Mouse (Mus musculus) small intestine, adult 2 months (tissue): ENCODE results near the gene Fate1. TPM values are rescaled to one million over a fixed set of nuclear protein-coding genes. Genes with fewer than 3 reads are reported as not detected.

Experiments used
- H3K27ac ChIP-seq: fragments of 200-500 bp; 2 replicates; pipeline ENCODE4 v1.5.1; 2012; ENCODE audit warnings: low read depth, low read length, control low read depth, inconsistent platforms; ENCODE audit not compliant: insufficient read depth
- H3K27me3 ChIP-seq: fragments of 200-500 bp; 2 replicates; pipeline ENCODE4 v1.6.1; 2012; ENCODE audit warnings: mild to moderate bottlenecking, moderate library complexity, low read length, inconsistent platforms; ENCODE audit not compliant: control insufficient read depth, insufficient read depth
- H3K36me3 ChIP-seq: fragments of 200-500 bp; 2 replicates; pipeline ENCODE4 v1.6.1; 2012; ENCODE audit warnings: mild to moderate bottlenecking, low read length, control low read depth, inconsistent platforms; ENCODE audit not compliant: control insufficient read depth, insufficient read depth
- H3K4me1 ChIP-seq: fragments of 200-500 bp; 2 replicates; pipeline ENCODE4 v1.6.1; 2012; ENCODE audit warnings: low read length, inconsistent platforms, mixed read lengths; ENCODE audit not compliant: control insufficient read depth, insufficient read depth, insufficient read length
- H3K4me3 ChIP-seq: fragments of 200-500 bp; 2 replicates; pipeline ENCODE4 v1.5.1; 2012; ENCODE audit warnings: low read depth, mild to moderate bottlenecking, control low read depth, inconsistent platforms, low read length, moderate library complexity
- CTCF ChIP-seq: fragments of 200-500 bp; IDR thresholded peaks from 2 replicates; pipeline ENCODE4 v1.5.1; 2012; ENCODE audit warnings: low read depth, mild to moderate bottlenecking, control low read depth, inconsistent platforms, low read length, moderate library complexity, mixed read lengths; ENCODE audit not compliant: insufficient replicate concordance, insufficient read length; ENCODE audit errors: extremely low read depth
- POLR2A ChIP-seq: fragments of 200-500 bp; IDR thresholded peaks from 2 replicates; pipeline ENCODE4 v1.6.1; 2012; ENCODE audit warnings: low read depth, mild to moderate bottlenecking, control low read depth, inconsistent platforms, low read length, moderate library complexity
- WGBS: fragments of 180-500 bp; shearing (Covaris S2); methylation state at CpG from one replicate; pipeline ENCODE4 v1.1.7; 2018; 5-methylcytosine and 5-hydroxymethylcytosine counted together
- polyA plus RNA-seq: library from polyadenylated mRNA; depleted of rRNA; stranded (reverse); fragments of >200 nt; gene quantifications from 2 replicates; pipeline ENCODE4 v1.2.3, GENCODE M21; 2012; rRNA removed

Fate1 gene
- not detected in 2 replicates for polyA plus RNA-seq

- Histone ChIP-seq H3K4me3 (no peak within 1 kb of the TSS), H3K27me3 (no peaks in the 10 kb centered on the region), H3K27ac (no peak within 1 kb of the TSS), H3K4me1 (no peaks in the 10 kb centered on the region), H3K36me3 (no peaks in the 10 kb centered on the region)
- TF ChIP-seq CTCF: no peak
- TF ChIP-seq POLR2A: no peak
- 56% methylated on average over 2 of the region's 2 CpGs for WGBS
These were observed at the start of gene Fate1 for GRCm38 (mm10) chrX:71972686-71973085. TSS of gene Fate1 (plus strand) at chrX:71972986.

DNA sequence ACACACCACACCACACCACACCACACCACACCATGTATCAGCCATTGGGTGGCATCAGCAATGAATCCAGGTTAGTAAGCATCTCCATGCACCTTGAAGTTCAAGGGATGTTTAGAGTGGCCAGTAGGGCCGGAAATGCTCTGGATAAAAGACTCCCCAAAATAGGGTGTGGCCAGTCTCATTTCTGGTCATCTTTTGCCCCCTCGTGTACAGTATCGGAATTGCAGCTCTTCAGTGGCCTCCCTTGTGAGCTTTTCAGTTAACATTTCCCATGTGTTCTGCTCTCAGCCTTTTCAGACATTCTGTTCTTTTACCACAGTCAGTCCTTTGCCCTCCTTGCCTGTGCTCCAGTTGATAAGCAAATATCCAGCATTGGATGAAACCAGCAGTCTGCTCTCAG lies 26.2 kb upstream of the Fate1 start:
- Histone ChIP-seq H3K27ac (no peak overlapping the region), H3K27me3 (no peaks in the 10 kb centered on the region), H3K4me1 (no peaks in the 10 kb centered on the region), H3K4me3 (no peak overlapping the region), H3K36me3 (no peaks in the 10 kb centered on the region)
- TF ChIP-seq CTCF: no peak
- TF ChIP-seq POLR2A: no peak
- WGBS: 9% methylated on average over 3 of the region's 3 CpGs

DNA sequence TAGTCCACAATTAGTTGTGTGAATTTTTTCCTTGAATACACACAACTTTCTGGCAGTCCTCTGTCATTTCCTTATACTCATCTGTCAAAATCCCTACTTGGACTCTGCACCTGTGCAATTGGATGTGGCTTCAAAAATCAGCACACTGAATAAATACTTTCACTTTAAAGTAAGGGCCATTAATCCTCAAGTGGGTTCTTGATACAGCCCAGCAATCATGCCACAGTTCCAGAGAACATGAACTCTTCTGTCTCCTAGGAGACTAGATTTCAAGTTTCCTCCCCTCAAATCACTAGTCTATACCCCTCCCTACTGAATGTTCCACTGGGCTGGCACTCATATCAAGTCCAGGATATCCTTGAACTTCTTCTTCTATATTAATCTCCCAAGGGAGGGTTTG lies 14.4 kb upstream of the Fate1 start:
- no peak for TF ChIP-seq POLR2A
- Histone ChIP-seq H3K4me1 (no peaks in the 10 kb centered on the region), H3K27me3 (no peaks in the 10 kb centered on the region), H3K36me3 (no peaks in the 10 kb centered on the region), H3K27ac (no peak overlapping the region), H3K4me3 (no peak overlapping the region)

GRCm38 (mm10) chrX:71962073-71963051 lies 10.4 kb upstream of the Fate1 start, which contains the start of gene Prrg3:
TSS of gene Prrg3 (plus strand) at chrX:71962624.
- Histone ChIP-seq H3K4me3 (peak within 1 kb of the TSS; percentile 45), H3K4me1 (no peaks in the 10 kb centered on the region), H3K36me3 (no peaks in the 10 kb centered on the region), H3K27ac (no peak within 1 kb of the TSS), H3K27me3 (no peaks in the 10 kb centered on the region)
- WGBS: 19% methylated on average over 71 of the region's 72 CpGs
- no peak for TF ChIP-seq CTCF
- TF ChIP-seq POLR2A: no peak

- 43% methylated on average over 9 of the region's 9 CpGs for WGBS
- Histone ChIP-seq H3K4me1 (no peaks in the 10 kb centered on the region), H3K4me3 (no peak overlapping the region)
These were observed 9.4 kb upstream of the Fate1 start for GRCm38 (mm10) chrX:71963275-71963912.

DNA sequence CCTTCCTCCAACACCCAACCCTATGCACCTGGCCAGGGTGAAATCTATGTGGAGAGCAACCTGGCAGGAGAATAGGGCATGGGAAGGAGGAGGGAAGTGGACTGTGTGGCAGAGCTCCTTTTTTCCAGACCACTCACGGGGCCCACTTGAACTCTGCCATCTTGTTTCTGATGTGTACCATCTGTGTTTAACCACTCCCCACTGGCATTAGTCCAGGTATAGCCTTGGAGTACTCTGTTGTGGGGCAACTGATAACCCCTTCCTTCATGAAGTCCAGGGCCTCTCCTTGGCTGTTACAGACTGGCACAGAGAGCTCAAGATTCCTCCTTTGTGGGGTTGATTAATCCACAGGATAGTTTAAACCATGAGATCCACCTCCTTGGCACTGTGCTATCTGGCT lies 4.6 kb upstream of the Fate1 start:
- no peak for TF ChIP-seq CTCF
- no peak for TF ChIP-seq POLR2A
- 59% methylated on average over 1 of the region's 1 CpGs for WGBS
- Histone ChIP-seq H3K27ac (no peak overlapping the region), H3K27me3 (no peaks in the 10 kb centered on the region), H3K4me3 (no peak overlapping the region), H3K36me3 (no peaks in the 10 kb centered on the region), H3K4me1 (no peaks in the 10 kb centered on the region)

More at GRCm38 (mm10) chrX:71963275-71963912, 9.4 kb upstream of the Fate1 start:
- Histone ChIP-seq H3K27ac (no peak overlapping the region), H3K36me3 (no peaks in the 10 kb centered on the region), H3K27me3 (no peaks in the 10 kb centered on the region)
- TF ChIP-seq CTCF: no peak
- no peak for TF ChIP-seq POLR2A

DNA sequence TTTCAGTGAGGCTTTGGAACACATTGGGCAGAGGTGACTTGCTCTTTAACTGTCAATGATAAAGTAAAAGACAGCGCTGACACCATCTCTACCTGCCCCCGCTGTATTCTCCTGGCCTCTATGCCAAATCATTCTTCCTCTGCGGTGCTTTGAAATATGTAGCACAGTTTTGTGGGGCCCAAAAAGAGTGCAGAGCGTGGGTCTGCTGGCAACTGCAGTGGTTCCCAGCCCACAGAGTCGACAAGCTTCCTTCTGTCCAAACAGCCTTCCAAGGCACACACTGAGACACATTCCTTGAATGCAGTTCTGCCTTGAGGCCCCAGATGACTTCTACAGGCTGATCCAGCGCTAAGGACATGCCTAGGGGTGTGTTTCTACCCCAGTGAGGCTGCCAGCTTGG lies 4.0 kb upstream of the Fate1 start:
- Histone ChIP-seq H3K4me1 (no peaks in the 10 kb centered on the region), H3K27ac (no peak overlapping the region), H3K4me3 (no peak overlapping the region), H3K27me3 (no peaks in the 10 kb centered on the region), H3K36me3 (no peaks in the 10 kb centered on the region)
- TF ChIP-seq POLR2A: no peak
- TF ChIP-seq CTCF: no peak
- WGBS: 74% methylated on average over 6 of the region's 6 CpGs
